Mouse (Mus musculus) adrenal gland (tissue): ENCODE measurements at regions not wholly inside any gene's neighbourhood (a gene's known extent, or its start where the extent isn't known, plus 50 kb on each side); places are given as distances from the start of the nearest gene placed in this dataset.

ENCODE experiments used
- intact Hi-C: fragments of 180-260 bp; cut with DNase I; formaldehyde crosslinking; loops from one replicate; pipeline ENCODE4 v1.15.1; 2025

- intact Hi-C loops: no loop called here
These were observed 938.3 kb upstream of the 2610301B20Rik start for GRCm38 (mm10) chr4:9935949-9936348.

DNA sequence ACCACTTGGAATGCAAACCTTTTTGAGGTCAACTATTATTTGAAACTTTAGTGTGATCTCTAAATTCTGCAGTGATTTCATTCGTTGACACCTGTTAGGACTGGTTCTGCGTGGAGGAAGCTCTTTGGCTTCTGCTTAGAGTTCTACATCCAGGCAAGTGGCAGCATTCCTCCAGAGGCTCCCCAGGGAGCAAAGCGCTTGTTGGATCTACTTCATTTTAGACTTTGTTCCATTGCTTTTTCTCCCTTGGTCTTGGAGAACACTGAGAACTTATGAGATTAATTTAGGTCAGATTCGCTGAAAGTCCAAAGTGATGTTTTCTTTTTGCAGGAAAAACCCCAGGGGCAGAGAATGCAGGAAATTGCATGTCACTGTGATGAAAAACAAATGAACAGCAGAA lies 922.9 kb upstream of the 2610301B20Rik start:
- intact Hi-C loops: no loop called here

DNA sequence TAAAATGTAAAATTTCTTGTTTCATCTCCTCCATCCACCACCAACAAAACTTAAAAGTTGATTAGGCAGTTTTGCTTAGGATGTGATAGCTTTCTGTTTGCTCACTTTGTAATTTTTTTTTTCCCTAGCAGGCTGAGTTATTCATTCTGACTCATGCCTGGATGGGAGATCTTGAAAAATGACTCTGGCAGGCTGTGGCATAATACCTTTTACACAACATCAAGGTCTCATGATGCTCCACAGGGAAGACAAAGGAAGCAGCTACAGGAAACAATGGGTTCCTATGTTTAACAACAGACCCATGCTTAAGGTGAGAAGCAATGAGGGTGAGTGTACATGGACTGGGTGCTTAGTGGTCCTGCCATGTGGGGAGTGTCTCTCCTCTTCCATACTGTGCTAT lies 899.7 kb upstream of the 2610301B20Rik start:
- intact Hi-C loops: no loop called here

GRCm38 (mm10) chr4:9981354-9982040 lies 892.8 kb upstream of the 2610301B20Rik start:
- intact Hi-C loops: no loop called here

DNA sequence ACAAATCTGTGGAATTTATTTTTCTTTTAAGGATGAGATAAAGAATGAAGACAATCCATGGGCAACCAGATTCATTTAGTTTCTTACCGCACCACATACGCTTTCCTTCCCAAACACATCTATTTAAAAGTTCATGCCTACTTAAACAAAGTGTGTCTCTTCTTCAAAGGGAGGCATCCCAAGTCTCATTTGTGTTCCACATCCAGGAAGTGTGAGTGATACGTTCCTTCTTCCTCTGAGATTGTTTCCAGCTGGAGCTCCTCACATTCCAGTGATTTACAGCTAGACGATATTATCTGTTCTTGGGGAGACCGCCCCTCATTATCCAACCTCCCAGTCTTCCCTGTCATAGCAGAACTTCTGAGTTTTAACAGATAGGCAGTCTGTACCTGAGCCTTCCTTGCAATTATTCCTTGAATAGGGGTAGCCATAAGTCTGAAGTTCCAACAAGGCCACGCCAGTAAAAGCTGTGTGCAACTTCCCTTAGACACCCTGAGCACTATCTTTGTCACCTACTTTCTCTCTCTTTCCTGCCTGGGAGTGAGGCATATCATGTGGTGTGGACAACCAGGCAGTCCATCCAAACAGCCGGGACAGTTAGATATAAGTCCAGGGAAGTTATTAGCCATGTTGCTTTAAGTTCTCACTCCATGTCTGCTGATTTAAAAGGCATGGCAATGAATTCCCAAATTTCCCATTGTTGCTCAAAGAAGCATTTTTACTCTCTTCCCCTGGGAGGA lies 891.3 kb upstream of the 2610301B20Rik start:
- intact Hi-C loops: no loop called here

DNA sequence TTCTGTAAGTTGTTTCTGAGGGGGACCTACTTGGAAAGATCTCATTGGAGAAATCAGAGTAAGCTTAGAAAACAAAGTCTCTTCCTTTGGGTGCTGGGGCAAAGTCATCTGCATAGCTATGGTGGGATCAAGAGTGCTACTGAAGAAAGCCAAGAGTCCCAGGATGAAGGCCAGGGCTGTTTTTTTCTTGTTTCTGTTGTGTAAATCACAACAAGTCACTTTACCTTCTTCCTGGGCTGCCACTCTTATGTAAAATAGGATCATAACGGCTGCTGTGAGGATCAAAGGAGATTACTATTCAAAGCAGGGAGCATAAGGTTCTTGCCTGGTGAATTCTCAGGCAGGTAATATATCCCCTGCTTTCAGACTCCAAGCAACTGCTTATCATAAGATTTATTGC lies 880.4 kb upstream of the 2610301B20Rik start:
- intact Hi-C loops: no loop called here

DNA sequence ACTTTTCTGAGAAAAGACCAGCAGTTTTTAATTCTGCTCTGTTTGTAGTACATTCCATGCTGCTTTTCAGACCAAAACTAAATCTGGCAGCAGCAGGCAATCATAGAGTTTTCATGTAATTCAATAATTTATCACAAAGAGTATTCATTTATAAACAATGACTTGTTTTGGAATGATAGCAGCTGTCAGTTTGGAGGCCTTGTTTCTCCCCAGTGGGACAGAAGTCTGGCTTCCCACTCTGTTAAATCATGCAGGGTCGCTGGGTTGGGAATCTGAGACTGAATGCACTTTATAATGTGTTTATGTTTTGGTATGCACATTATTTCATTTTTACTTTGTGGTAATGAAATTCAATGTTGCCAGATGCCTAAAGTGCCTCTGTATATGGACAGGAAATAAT lies 879.8 kb upstream of the 2610301B20Rik start:
- intact Hi-C loops: no loop called here

- intact Hi-C loops: no loop called here
These were observed 844.0 kb upstream of the 2610301B20Rik start for GRCm38 (mm10) chr4:10030316-10030715.

GRCm38 (mm10) chr4:10031764-10032163 lies 842.5 kb upstream of the 2610301B20Rik start:
- intact Hi-C loops: no loop called here

- intact Hi-C loops: no loop called here
These were observed 839.0 kb upstream of the 2610301B20Rik start for GRCm38 (mm10) chr4:10035336-10035735.

DNA sequence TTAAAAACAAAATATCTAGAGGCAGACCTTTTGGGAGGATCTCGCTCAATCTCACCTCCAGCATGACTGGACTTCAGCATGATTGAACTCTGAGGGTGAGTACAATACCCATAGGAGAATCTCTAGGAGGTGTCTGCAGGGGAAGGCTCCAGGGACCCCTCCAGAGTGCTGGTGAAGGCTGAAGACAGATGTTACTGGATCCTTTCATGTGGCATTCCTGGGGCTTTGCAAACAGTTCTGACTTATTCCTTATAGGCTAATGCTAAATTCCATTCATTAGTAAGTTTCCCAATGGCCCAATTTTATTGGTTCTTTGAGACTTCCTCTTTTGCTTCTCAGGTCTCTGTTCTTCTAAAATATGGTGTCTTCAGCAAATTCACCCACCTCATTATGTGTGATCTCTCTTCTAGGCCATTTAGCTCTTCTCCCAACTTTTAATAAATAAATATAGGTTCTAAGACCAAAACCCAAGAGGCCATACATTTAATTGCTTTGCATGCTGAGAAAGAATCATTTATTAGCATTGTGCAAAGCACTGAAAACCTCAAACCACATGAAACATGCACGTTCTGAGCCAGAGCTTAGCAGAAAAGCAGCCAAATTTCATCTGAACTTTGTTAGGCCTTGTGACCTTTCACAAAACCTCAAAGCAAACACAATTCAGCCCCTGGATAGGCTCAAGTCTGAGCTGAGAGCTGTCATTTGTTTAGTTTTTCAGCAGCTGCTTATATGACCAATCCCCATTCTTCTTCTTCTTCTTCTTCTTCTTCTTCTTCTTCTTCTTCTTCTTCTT lies 832.8 kb upstream of the 2610301B20Rik start:
- intact Hi-C loops: no loop called here

DNA sequence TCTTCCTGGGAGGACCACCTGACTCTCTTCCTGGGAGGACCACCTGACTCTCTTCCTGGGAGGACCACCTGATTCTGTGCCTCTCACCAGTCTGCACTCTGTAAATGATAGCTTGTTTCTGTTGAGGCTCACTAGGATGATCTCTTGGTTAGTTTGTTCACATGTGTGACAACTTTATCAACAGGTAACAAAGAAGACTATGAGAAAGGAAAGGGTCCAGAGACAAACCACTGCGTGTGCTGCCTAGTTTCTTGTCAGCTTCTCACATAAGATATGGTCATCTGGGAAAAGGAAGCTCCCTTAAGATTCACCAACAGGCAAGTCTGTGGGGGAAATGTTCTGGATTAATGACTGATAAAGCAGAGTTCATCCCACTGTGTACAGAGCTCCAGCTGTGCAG lies 825.5 kb upstream of the 2610301B20Rik start:
- intact Hi-C loops: no loop called here

DNA sequence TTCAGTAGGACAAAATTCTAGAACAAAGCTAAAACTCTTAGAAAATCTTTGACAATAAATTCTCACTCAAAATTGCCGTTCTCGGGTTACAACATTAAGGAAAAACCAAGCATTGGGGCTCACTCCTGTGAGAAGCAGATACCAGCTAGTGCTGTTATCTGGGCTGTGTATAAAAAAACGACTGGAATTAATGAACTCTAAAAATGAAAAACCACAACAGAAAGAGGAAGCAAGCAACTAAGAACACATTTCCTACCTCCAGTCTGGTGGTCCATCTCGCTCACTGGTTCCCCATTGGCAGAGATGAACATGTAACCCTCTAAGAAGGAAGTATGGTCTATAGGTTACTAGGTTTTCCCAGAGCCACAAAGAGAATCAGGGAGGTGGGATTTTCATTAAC lies 824.9 kb upstream of the 2610301B20Rik start:
- intact Hi-C loops: no loop called here

DNA sequence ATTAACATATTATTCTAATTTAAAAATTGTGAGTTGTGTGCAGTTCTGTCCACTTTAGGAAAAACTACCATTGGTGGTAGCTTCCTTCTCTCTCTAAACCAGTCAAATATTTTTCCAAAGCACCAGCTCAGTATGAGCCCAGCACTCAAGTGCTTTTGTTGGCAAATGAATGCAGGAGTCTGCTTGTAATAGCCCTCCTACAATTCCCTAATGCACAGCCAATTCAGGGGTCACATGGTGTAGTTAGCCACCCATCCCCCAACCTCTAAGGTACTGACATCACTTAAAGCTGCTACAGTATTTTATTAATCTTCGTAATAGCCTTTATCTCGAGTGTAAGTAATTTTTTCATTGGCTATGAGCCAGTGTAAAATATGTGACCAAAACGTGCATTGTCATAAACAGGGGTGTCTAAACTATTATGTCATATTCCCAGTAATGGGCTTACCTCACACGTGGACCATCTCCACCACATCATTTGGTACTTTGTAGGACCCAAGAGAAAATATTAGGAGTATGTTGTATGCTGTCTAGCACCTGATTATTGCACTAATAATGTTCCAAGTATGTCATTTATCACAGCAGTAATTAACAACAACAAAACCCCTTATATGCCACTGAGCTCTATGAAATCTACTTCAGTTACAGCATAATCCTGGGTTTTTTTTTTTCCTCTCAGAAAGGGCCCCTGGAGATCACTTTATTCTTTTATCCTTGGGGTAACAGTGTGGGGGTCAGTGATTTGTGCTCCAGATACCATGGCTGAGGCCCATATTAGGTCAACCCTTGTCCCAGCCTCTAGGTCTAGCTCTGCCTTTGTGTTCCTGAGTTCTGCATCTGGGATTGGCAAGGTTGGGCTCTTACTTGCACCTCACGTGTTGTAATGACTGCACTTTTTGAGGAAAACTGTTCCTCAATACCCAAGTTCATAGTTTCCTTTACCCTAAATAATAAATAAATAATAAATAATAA lies 822.7 kb upstream of the 2610301B20Rik start:
- intact Hi-C loops: no loop called here

DNA sequence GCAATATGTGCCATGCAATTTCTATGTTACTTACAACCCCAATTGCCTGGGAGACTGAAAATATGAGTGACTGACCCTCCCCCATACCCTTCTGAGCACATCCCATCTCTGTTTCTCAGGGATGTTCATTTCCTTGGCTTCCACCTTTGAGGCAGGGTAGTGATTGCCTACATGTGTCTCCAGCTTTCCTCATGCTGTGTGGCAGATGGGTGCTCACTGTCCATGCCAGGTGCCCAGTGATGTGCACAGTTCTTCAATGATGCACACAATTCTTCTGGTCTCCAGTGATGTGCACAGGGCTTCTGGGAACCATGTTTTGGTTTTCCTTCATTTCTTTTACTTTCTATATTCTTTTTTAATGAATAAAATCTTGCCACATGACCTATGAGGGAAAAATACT lies 821.4 kb upstream of the 2610301B20Rik start:
- intact Hi-C loops: no loop called here

GRCm38 (mm10) chr4:10072500-10073106 lies 801.7 kb upstream of the 2610301B20Rik start:
- intact Hi-C loops: no loop called here

DNA sequence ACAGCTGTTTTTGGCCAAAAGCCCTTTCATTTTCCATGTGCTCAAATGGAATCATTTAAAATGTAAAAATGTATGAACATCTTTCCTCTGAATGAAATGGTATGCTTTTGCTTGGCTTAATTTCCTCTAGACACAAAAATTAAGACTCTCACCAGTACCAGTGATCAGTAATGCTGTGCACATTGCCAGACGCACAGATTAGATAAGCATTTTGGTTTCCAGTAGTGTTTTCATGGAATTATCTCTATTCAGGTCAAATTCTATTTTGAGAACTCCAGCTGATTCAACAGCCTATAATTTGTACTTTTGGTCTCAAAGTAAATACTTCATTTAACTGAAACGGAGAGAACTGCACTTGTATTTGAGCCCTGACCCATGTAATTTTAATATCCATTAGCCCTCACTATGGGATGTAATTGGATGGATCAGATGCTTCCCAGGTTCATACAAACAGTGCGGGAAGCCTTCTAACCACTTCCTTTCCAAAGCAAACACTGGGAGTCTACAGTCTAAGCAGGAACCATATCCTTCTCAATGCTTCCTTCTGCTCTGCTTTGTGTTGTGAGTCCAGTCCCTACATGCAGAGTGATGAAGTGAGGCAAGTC lies 794.6 kb upstream of the 2610301B20Rik start:
- intact Hi-C loops: no loop called here

DNA sequence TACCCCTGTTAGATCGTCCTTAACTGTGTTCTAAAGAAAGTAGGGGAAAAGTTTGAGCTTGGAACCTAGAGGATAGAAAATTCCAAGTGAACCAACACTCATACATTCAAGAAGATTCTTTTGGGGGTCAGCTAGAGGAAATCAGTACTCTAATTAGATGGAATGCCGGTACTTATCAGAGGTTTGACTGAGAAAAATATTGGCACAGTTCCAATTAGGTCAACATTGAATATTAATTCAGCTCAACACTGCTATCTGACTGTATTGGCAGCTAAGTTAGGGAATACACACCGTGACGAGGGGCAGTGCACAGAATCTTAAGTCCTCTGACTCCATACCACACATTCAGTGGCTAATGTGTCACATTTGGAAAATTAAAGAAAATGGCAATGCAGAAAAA lies 759.5 kb upstream of the 2610301B20Rik start:
- intact Hi-C loops: no loop called here

- intact Hi-C loops: no loop called here
These were observed 756.3 kb upstream of the 2610301B20Rik start for GRCm38 (mm10) chr4:10117964-10118363.

DNA sequence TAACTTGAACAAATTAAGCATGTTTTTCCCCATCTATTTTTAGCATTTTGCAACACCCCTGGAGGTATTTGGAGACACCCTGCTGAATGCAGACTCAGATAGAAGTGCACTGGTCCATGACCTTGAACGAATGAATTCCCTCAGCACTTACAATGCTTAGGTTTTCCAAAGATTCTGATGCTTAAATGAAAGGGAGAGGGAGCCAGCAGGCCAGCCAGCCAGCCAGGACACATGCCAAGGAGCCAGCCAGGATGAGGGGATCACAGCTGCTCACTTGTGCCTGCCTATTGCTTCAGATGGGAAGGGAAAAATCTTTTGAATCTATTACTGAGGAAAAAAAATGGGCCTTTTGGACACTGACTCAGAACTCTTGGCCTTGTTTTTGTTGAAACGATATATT lies 750.0 kb upstream of the 2610301B20Rik start:
- intact Hi-C loops: no loop called here
